Comparison of ENCODE assay signal across 8 mouse cellular contexts in genomic region chr13:23700786-23701520, GRCm38 (mm10). TPM values are rescaled to one million over a fixed set of nuclear protein-coding genes. Genes with fewer than 3 reads are reported as not detected.
DNase-seq lines count a peak whose midpoint lies in the region; ATAC-seq lines count a peak whose summit lies in the region.

No protein-coding gene starts in this region.

- no peaks in the 10 kb centered on the region for H3K9me3 ChIP-seq in embryonic facial prominence, embryonic 15.5 days (replicated peaks)
- H3K9me3 ChIP-seq in heart, embryonic 12.5 days (replicated peaks): no peaks in the 10 kb centered on the region
- H3K9me3 ChIP-seq in liver, embryonic 11.5 days (ENCODE audit: control insufficient read depth, low read length): no peaks in the 10 kb centered on the region

- no peaks in the 10 kb centered on the region for H3K27me3 ChIP-seq in embryonic facial prominence, embryonic 15.5 days
- H3K27me3 ChIP-seq in heart, embryonic 12.5 days (replicated peaks): 0 out of 2 replicates have a peak, but pooled peaks cover 3% of the 10 kb centered on the region
- no peaks in the 10 kb centered on the region for H3K27me3 ChIP-seq in liver, embryonic 11.5 days (replicated peaks; ENCODE audit: control insufficient read depth, insufficient read depth, low read length)

- H3K4me1 ChIP-seq in embryonic facial prominence, embryonic 15.5 days: 0 out of 2 replicates have a peak, but pooled peaks cover 14% of the 10 kb centered on the region
- H3K4me1 ChIP-seq in heart, embryonic 12.5 days (replicated peaks): peaks cover 7% of the 10 kb centered on the region; the same call in 1 of the 2 replicates
- peaks cover 12% of the 10 kb centered on the region for H3K4me1 ChIP-seq in liver, embryonic 11.5 days (replicated peaks; ENCODE audit: control insufficient read depth, insufficient read depth, low read length)

- peak; percentile 48; the same call in 1 of the 2 replicates for ATAC-seq in embryonic facial prominence, embryonic 15.5 days (ENCODE audit: insufficient number of reproducible peaks, low FRiP score, low TSS enrichment, low read depth)
- ATAC-seq in heart, embryonic 12.5 days (ENCODE audit: insufficient number of reproducible peaks, low FRiP score): peak; percentile 65
- peak; percentile 47; the same call in 1 of the 2 replicates for ATAC-seq in liver, embryonic 11.5 days (replicated peaks; ENCODE audit: low FRiP score)

- WGBS in embryonic facial prominence, embryonic 15.5 days: 29% methylated on average over 8 of the region's 8 CpGs
- 16% methylated on average over 8 of the region's 8 CpGs for WGBS in heart, embryonic 12.5 days
- WGBS in liver, embryonic 11.5 days: 22% methylated on average over 8 of the region's 8 CpGs

- H3K36me3 ChIP-seq in embryonic facial prominence, embryonic 15.5 days: no peaks in the 10 kb centered on the region
- H3K36me3 ChIP-seq in heart, embryonic 12.5 days: no peaks in the 10 kb centered on the region
- H3K36me3 ChIP-seq in liver, embryonic 11.5 days (ENCODE audit: control insufficient read depth, insufficient read depth, low read length): no peaks in the 10 kb centered on the region

- no peak overlapping the region for H3K4me3 ChIP-seq in embryonic facial prominence, embryonic 15.5 days (replicated peaks)
- no peak overlapping the region for H3K4me3 ChIP-seq in heart, embryonic 12.5 days
- no peak overlapping the region for H3K4me3 ChIP-seq in liver, embryonic 11.5 days (ENCODE audit: low read depth, low read length)

- H3K9ac ChIP-seq in embryonic facial prominence, embryonic 15.5 days: no peak overlapping the region
- no peak overlapping the region for H3K9ac ChIP-seq in heart, embryonic 12.5 days
- peak overlapping the region; percentile 46 for H3K9ac ChIP-seq in liver, embryonic 11.5 days (ENCODE audit: low read depth, low read length)

- DNase-seq in CD4-positive helper T cell, adult 2 months (ENCODE audit: low read depth, low spot score): peak; percentile 83
- peak; percentile 83 for DNase-seq in adrenal gland, postnatal 14 days
- DNase-seq in kidney, postnatal 10 days: peak; percentile 81
- DNase-seq in liver, embryonic 11.5 days (ENCODE audit: low spot score): peak; percentile 61
- DNase-seq in natural killer cell, adult 2 months (ENCODE audit: low spot score in 2 of 2): peak; percentile 83 to 84
- DNase-seq in telencephalon, adult 2 months (ENCODE audit: low read depth, low spot score): peak; percentile 58

- H3K27ac ChIP-seq in embryonic facial prominence, embryonic 15.5 days (replicated peaks): no peak overlapping the region
- H3K27ac ChIP-seq in heart, embryonic 12.5 days (ENCODE audit: poor library complexity, severe bottlenecking): no peak overlapping the region
- 0 out of 2 replicates have a peak overlapping the region, but pooled peaks have one; percentile 3 for H3K27ac ChIP-seq in liver, embryonic 11.5 days (ENCODE audit: low read depth, low read length)

- H3K4me2 ChIP-seq in embryonic facial prominence, embryonic 15.5 days (replicated peaks): no peak overlapping the region
- no peak overlapping the region for H3K4me2 ChIP-seq in heart, embryonic 12.5 days
- H3K4me2 ChIP-seq in liver, embryonic 11.5 days: 0 out of 2 replicates have a peak overlapping the region, but pooled peaks have one; percentile 4

RNA-seq across cellular contexts. Expression of gene Hist1h4c, which starts 2.7 kb away (rescaled TPM):
- total RNA-seq in adrenal gland, postnatal 14 days (2021): 161 and 165 TPM in 2 replicates
- polyA plus RNA-seq in embryonic facial prominence, embryonic 15.5 days (2015; fragmentation: Nextera tagmentation; extraction: Ambion mirVana): 4.2 and 5.3 TPM in 2 replicates
- 2.7 and 3.5 TPM in 2 replicates for polyA plus RNA-seq in heart, embryonic 12.5 days (2016; fragmentation: Nextera tagmentation; extraction: Ambion mirVana)
- 5.1 and 5.2 TPM in 2 replicates for polyA plus RNA-seq in liver, embryonic 11.5 days (2014; fragmentation: Nextera tagmentation; extraction: Ambion mirVana)

RNA-seq across cellular contexts. Expression of gene Hist1h1t, which starts 5.3 kb away (rescaled TPM):
- 0.37 and 0.83 TPM in 2 replicates for total RNA-seq in adrenal gland, postnatal 14 days (2021)
- polyA plus RNA-seq in embryonic facial prominence, embryonic 15.5 days (2015; fragmentation: Nextera tagmentation; extraction: Ambion mirVana): not detected in 2 replicates
- not detected in 2 replicates for polyA plus RNA-seq in heart, embryonic 12.5 days (2016; fragmentation: Nextera tagmentation; extraction: Ambion mirVana)
- not detected in 2 replicates for polyA plus RNA-seq in liver, embryonic 11.5 days (2014; fragmentation: Nextera tagmentation; extraction: Ambion mirVana)

RNA-seq across cellular contexts. Expression of gene Hfe, which starts 9.7 kb away (rescaled TPM):
- 29.0 and 39.1 TPM in 2 replicates for total RNA-seq in adrenal gland, postnatal 14 days (2021)
- polyA plus RNA-seq in embryonic facial prominence, embryonic 15.5 days (2015; fragmentation: Nextera tagmentation; extraction: Ambion mirVana): 8.7 and 13.0 TPM in 2 replicates
- polyA plus RNA-seq in heart, embryonic 12.5 days (2016; fragmentation: Nextera tagmentation; extraction: Ambion mirVana): 10.5 and 13.2 TPM in 2 replicates
- 6.1 and 7.2 TPM in 2 replicates for polyA plus RNA-seq in liver, embryonic 11.5 days (2014; fragmentation: Nextera tagmentation; extraction: Ambion mirVana)

RNA-seq across cellular contexts. Expression of gene Hist1h2bc, which starts 17.0 kb away (rescaled TPM):
- total RNA-seq in adrenal gland, postnatal 14 days (2021): 84.6 and 133 TPM in 2 replicates
- polyA plus RNA-seq in embryonic facial prominence, embryonic 15.5 days (2015; fragmentation: Nextera tagmentation; extraction: Ambion mirVana): 63.3 and 66.8 TPM in 2 replicates
- polyA plus RNA-seq in heart, embryonic 12.5 days (2016; fragmentation: Nextera tagmentation; extraction: Ambion mirVana): 43.6 and 49.5 TPM in 2 replicates
- polyA plus RNA-seq in liver, embryonic 11.5 days (2014; fragmentation: Nextera tagmentation; extraction: Ambion mirVana): 31.9 and 35.7 TPM in 2 replicates

RNA-seq across cellular contexts. Expression of gene Hist1h2ac, which starts 17.2 kb away (rescaled TPM):
- 6.6 and 8.0 TPM in 2 replicates for total RNA-seq in adrenal gland, postnatal 14 days (2021)
- 1.1 and 1.3 TPM in 2 replicates for polyA plus RNA-seq in embryonic facial prominence, embryonic 15.5 days (2015; fragmentation: Nextera tagmentation; extraction: Ambion mirVana)
- polyA plus RNA-seq in heart, embryonic 12.5 days (2016; fragmentation: Nextera tagmentation; extraction: Ambion mirVana): 0.70 and 0.78 TPM in 2 replicates
- polyA plus RNA-seq in liver, embryonic 11.5 days (2014; fragmentation: Nextera tagmentation; extraction: Ambion mirVana): 0.79 and 1.5 TPM in 2 replicates
